Mouse (Mus musculus): ENCODE measurements around the gene Lmtk3.
A peak's percentile ranks its signal among the peaks of the same experiment; 100 is the strongest.

Lmtk3 gene

DNA sequence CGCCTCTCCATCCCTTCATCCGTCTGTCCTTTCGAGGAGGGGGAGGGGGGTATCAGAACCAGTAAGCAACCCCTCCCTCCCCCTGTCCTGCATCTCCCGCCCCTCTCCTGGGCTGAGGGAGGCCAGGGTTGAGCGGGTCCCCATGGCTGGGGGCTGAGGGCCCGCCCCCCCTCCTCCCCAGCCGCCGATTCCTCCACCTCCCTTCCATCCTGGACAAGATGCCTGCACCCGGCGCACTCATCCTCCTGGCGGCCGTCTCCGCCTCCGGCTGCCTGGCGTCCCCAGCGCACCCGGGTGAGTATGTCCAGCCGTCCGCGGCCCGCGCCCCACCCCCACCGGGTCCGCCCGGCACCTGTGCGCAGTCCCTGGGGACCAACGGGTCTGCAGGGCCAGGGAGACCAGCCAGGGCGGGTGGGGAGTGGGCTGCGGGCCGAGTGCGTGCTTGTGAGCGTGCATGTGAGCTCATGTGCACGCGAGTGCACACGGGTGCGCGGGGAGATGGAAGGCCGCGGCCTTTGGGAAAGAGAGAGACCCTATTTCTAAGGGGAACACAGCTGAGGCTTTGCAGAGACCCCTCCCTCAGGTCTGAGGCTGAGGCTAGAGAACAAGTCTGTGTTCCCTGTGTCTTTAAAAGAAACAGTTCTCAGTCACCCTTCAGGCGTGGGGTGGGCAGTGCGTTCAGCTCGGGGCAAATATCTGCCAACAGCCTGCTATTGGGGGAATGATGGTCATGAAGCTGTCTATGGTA lies 2.0 kb downstream of the Lmtk3 start:
- DNase-seq: peak; percentile 44

GRCm38 (mm10) chr7:45786136-45786578 lies 2.6 kb downstream of the Lmtk3 start:
- DNase-seq: peak; percentile 41

DNA sequence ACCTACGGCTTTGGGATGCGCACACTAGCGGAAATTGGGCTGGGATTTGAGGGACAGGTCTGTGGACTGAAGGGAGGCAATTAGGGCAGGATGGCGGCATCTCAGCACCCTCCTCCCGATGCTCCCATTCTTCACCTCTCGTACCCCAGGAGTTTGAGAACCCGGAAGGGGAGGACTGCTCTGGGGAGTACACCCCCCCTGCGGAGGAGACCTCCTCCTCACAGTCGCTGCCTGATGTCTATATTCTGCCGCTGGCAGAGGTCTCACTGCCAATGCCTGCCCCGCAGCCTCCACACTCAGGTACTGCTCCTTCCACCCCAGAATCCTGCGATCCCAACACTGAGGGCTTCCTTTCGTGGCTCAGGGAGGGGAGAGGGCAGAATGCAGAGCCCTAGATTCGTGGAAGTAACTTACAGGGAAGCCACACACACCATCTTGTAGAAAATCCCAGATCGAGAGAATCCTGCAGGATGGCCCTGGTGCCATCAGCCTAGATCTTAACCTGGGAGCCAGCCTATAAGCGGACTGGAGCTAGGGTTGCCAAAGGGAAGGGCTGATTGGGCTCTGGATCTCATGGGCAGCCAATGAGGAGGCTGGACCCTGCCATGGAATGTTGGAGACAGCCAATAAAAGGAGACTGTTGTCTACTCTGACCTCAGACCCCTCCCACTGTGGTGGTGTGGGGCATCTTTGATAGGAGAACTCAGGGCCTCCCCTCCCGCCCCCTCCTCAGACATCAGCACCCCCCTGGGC lies 3.3 kb downstream of the Lmtk3 start:
- DNase-seq: no peak

- no peak for DNase-seq
Observed at GRCm38 (mm10) chr7:45787642-45788041, 4.1 kb downstream of the Lmtk3 start.

DNA sequence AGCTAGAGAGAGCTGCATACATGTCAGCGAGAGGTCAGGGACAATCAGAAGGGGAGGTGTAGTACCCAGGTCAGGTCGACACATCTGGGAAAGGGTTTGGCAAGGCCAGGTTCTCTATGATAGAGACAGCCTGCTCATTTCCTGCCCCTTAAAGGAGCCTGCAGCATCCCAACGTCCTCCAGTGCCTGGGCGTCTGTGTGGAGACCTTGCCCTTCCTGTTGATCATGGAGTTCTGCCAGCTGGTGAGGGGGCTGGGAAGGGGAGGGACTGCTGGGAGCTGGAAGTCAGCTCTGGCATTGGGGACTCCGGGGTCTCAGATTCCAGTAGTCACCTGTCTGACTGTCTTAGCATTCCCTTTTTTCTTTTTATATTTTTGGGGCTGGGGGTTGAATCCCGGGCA lies 7.2 kb downstream of the Lmtk3 start:
- no peak for DNase-seq

- no peak for DNase-seq
Observed at GRCm38 (mm10) chr7:45791756-45792490, 8.4 kb downstream of the Lmtk3 start.

DNA sequence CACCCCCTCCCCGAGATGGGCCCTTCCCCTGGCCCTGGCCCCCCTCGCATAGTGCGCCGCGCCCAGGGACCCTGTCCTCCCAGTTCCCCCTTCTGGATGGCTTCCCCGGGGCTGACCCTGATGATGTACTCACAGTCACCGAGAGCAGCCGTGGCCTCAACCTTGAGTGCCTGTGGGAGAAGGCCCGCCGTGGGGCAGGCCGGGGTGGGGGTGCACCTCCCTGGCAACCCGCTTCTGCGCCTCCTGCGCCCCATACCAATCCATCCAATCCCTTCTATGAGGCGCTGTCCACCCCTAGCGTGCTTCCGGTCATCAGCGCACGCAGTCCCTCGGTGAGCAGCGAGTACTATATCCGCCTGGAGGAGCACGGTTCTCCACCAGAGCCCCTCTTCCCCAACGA lies 9.7 kb downstream of the Lmtk3 start:
- DNase-seq: no peak

- no peak for DNase-seq
Observed at GRCm38 (mm10) chr7:45793969-45794585, 10.5 kb downstream of the Lmtk3 start.

- no peak for DNase-seq
Observed at GRCm38 (mm10) chr7:45794971-45795370, 11.4 kb downstream of the Lmtk3 start.

GRCm38 (mm10) chr7:45796950-45797349 lies 13.4 kb downstream of the Lmtk3 start:
- DNase-seq: no peak

DNA sequence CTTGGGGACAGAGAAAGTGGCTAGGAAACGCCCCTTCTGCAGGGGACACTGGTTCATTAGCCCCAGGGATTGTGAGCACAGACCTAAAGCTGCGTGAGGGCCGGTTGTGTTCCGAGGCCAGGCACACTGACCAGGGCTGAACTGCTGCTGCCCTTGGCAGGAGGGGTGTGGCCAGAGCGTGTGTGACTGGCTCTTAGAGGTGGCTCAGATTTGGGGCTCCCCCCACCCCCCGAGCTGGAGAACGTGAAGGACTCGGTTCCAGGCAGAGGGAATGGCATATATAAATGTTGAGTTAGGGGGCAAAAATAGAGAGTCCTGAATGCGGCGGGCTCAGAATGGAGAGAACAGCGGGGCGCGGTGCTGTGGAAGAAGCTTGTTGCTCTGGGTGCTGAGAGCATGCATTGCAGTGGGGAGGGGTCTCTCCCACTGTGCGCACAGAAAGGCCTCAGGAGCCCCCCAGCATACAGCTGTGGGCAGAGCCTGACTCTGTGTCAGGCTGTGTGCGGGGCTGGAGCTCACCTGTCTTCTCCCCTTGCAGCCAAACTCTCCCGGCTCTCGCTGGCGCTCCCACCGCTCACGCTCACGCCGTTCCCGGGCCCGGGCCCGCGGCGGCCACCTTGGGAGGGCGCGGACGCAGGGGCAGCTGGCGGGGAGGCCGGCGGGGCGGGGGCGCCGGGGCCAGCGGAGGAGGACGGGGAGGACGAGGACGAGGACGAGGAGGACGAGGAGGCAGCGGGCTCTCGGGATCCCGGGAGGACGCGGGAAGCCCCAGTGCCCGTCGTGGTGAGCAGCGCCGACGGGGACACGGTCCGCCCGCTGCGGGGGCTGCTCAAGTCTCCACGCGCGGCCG lies 14.3 kb downstream of the Lmtk3 start:
- DNase-seq: no peak

GRCm38 (mm10) chr7:45798511-45798836 lies 14.9 kb downstream of the Lmtk3 start:
- peak; percentile 67 for DNase-seq

GRCm38 (mm10) chr7:45798931-45799330 lies 15.4 kb downstream of the Lmtk3 start:
- no peak for DNase-seq

DNA sequence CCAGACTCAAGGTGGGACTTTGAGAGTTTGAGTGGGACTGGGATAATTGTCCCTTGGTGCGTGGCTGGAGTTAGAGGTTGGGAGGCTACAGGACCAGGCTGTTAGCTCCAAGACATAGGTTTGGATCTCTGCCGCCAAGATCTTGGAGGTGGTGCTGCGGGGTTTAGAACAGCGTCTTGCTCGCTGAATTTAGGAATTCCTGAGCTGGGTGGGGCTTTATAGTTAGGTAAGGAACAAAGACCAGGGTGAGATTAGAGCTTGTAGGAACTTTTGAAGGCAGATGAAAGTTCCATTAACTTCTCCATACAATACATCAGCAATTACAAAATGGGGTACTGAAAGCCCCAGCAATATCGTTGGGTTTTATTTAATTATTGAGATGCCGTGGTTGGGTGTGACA lies 16.5 kb downstream of the Lmtk3 start:
- no peak for DNase-seq

- peak; percentile 50 for DNase-seq
Observed at GRCm38 (mm10) chr7:45800546-45801204, 17.1 kb downstream of the Lmtk3 start.

DNA sequence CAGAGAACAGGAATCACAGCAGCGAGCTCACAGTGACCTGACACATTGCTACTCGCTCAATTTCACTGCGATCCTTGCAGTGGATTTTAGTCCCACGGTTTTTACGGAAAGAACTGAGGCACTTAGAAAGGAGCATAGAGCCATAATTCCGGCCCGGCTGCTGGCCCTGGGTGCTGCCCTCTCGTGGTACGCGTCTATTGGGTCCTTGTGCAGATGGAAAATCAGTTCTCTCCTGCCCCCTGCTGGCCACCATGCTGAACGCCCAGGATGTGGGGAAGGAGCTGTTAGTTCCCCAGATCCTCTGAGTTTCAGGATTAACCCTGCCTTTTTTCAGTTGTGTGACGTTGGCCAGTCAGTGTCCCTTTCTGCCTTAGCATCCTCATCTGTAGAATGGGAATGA lies 17.8 kb downstream of the Lmtk3 start:
- DNase-seq: peak; percentile 97

DNA sequence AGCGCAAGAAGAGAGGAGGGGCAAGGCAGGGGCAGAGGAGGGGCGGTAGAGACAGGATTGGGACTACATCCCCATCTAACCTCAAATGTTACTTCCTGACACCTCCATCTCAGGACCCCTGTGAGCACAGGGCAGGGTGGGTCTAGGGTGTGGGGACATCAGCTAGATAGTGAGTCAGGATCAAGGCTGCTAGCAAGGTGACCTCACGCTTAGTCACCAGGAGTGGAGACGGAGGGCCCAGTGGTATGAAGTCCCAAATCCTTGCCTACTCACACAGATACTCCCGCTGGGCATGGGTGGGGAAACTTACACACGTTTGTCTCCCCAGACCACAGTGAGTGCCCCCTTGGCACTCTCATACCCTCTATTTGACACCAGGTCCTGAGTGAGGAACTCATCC lies 19.0 kb downstream of the Lmtk3 start:
- DNase-seq: no peak

DNA sequence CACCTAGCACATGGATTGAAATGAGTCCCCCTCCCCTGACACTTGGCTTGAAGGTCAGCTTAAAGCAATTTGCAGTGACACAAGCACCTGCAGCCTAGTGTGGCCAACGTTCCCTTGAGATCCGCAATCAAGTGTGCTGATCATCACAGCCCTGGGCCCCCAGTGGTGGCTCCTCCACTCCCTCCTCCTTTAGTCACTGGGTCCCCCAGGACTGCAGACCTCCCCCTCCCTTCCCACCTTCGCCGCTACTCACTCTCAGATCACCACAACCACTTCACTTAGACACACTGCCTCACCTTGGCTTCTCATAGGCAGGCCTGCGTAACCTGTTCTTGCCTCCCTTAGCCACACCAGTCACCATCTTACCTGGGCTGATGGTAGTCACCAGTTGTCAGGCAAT lies 22.4 kb downstream of the Lmtk3 start:
- DNase-seq: peak; percentile 16

GRCm38 (mm10) chr7:45808471-45808870 lies 24.9 kb downstream of the Lmtk3 start:
- no peak for DNase-seq

DNA sequence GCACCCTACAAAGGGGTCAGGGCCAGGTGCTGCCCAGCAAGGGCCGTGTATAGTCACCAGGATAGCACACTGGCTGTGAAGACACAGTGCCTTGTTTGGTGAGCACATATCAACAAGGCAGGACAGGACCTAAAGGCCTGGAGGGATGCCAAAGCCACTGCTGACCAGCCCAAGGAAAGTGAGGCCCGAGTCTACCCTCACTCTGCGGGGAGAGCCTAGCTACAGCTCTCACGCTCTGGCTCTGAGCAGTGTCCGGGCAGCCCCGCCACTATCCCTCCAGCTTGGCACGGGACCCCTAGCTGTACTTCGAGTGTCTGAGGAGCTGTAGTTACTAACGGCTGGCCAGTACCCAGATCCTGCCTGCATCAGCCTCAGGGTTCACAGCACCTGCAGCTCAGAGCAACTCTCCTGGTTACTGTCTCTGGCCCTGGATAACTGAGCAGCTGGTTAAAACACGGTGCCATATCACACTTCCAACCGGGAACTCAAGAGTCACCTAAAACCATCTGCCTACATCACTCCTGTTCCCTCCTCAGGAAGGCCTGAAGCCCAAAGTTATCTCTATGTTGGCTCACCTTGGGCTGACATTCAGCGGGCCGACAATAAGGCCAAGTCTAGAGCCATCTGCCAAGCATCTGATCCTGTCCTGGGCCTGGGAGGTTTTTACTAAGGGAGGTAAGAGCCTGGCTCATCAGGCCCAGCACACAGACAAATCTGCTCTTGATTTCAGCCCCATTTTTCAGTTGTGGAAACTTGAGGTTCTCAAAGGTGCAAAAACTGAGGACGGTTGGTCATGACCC lies 25.9 kb downstream of the Lmtk3 start:
- no peak for DNase-seq

DNA sequence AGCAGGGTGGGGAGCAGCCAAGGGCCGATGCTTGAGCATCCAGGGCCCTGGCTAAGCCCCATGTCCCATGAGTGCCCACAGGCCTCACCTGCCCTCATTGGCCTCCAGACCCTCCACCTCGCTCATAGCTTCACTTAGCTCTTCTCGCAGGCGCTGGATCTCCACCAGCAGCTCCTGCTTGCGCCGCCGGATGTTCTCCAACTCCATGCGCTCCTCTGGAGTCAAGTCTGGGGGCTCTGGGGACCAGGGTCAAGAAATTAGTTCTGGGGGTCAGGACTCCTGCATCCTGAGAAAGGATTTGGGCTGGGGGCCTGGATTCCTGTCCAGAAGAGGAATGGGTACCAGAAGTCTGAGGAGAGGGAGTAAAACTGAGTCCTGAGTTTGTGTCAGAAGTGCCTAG lies 29.4 kb downstream of the Lmtk3 start:
- no peak for DNase-seq

Measured in thymus, postnatal 4 days (tissue).